Mouse (Mus musculus) right cerebral cortex, adult 2 months (tissue): ENCODE data around the gene Lmnb2.

Experiments used
- DNase-seq, 2 experiments: peaks; one replicate each; pipeline ENCODE4 v3.0.0; 2021 to 2022; ENCODE audit warnings: low spot score in 2 of 2

The Lmnb2 gene

DNA sequence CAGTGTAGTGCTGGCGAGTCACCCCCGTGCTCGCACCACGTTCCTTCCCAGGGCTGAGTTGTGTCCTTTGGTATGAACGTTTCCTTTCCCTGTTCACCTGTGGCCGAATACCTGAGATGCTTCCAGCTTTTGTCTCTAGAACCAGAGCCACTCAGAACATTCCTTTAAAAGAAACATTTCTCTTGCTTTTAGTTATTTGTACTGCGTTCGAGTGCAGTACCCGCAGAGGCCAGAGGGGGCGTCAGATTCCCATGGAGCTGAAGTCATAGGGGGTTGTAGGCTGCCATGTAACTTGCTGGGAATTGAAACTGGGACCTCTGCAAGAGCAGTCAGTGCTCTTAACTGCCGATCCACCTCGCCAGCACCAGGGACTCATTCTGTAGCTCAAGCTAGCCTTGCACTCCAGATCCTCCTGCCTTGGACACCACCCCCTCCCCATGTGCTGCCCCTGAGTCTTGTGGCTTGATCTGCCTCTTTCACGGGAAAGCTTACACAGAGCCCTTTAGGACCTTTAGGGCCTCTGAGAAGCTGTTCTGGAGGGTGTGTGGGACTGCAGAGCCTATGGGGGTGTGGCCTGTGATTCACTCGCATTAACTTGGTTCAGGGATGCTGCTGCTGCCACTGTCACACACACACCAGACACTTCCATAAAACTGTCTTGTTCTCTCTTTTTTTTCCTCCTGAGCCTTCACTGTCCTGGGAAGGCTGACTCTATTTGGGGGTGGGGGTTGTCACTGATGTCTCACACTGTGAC, 28.8 kb upstream of the Lmnb2 start:
- DNase-seq: no peak

DNA sequence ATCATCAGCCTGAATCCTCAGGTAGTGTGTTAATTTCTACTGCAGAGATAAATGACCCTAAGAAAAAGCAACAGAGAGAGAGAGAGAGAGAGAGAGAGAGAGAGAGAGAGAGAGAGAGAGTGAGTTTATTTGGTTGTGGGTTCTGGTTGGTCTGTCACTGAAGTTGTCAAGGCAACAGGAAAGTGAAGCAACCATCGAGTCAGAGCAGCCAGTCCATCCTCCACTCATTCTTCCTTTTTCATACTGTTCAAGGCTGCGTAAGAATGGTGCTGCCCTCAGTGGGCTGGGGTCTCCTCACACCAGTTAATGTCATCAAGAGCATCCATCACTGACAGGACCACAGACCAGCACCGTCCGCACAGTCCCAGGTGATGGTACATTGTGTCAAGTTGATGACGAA, 26.2 kb upstream of the Lmnb2 start:
- DNase-seq: no peak

DNA sequence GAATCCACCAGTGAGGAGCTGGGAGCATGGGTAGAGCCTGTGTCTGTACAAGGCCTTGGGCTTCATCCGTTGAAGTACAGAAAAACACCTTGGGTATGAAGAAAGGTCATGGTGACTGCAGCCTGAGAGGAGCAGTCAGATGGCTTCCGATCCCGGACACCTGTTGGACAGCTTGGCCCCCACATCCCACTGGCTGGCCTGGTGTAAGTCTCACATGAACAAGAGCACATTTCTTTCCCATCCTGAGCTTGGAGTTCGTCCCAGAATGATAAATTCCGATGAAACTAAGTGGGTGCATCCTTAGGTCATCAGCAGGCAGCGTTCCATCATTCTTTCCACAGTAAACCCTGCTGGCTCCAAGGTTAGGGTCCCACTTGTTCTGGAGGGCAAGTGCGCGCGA, 25.7 kb upstream of the Lmnb2 start:
- DNase-seq: no peak

DNA sequence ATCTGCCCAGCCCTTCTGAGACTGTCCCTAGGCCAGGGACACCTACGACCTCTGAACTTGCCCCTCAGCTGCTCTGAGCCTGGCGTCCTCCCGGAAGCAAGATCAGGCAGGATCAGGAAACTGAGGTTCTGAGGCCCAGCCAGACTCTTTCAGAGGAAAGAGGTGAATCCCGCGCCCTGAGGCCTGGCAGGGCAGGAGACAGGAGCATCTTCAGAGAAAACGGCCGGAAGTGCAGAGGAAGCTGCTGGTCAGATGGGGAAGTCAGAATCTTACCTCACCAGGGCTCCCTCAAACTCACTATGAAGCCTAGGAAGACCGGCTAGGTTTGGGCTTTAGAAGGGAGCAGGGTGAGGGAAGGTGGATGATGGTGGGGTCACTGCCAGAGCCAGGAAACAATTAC, 24.9 kb upstream of the Lmnb2 start:
- DNase-seq: no peak

DNA sequence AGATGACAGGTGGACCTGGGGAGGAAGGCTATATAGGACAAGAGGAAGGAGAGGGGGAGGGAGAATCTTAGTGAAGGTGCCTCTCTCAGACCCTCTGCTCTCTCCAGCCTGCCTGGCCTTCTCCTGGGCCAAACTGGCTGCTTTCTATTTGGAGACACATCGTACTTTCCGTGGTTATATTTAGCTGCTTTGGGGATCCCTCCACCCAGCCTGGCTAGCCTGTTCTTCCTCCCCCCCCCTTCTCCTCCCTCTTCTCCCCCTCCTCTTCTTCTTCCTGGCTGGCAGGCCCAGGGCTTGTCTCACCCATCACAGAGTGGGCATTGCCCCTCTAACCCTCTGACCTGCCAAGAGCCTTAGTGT, 22.9 kb upstream of the Lmnb2 start:
- no peak for DNase-seq

DNA sequence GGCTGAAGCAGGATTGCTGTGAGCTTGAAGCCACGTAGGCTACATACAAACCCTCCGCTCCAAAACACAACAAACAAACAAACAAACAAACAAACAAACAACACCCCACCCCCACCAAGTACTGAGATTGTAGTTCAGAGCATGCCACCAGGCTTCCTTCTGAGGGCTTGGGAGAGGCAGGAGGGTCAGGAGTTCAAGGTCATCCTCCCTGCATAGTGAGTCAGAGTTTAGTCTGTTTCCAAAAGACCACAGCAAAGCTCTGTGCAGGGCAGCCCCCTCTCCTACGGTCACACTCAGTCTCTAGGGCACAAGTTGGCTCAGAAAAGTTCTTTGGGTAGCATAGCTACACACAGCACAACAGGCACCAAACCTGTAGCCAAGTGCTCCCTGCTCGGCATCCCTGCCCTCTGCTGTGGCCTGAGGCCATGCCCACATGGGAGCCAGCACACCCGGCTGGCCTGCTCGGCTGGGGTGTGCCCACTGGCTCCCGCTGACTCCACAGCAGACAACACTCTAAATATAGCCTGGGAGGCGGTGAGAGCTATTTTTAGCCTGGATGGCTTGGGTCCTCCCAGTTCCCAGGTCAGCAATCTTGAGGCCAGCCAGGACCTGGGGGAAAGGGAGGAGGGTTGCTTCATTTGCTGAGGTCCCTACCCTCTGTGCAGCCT, 22.4 kb upstream of the Lmnb2 start:
- DNase-seq: no peak

DNA sequence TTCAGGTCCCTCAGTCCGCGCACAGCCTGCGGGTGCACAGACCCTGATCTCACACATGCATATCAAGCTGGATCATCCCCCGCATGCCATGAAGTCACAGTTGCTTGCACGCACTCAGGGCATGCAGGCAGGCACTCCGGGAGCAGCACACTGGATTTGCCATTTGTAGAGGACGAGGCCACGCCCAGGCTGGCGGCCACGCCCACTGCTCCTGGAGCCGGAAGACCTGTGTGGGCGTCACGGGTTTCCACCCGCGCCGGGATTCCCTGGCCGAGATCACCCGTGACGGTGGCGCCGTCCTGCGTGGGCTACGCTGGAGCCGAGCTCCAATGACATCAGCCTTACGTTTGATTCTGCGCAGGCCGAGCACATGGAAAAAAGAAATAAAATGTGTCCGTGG, 21.6 kb upstream of the Lmnb2 start:
- DNase-seq: peak; percentile 80 to 84

DNA sequence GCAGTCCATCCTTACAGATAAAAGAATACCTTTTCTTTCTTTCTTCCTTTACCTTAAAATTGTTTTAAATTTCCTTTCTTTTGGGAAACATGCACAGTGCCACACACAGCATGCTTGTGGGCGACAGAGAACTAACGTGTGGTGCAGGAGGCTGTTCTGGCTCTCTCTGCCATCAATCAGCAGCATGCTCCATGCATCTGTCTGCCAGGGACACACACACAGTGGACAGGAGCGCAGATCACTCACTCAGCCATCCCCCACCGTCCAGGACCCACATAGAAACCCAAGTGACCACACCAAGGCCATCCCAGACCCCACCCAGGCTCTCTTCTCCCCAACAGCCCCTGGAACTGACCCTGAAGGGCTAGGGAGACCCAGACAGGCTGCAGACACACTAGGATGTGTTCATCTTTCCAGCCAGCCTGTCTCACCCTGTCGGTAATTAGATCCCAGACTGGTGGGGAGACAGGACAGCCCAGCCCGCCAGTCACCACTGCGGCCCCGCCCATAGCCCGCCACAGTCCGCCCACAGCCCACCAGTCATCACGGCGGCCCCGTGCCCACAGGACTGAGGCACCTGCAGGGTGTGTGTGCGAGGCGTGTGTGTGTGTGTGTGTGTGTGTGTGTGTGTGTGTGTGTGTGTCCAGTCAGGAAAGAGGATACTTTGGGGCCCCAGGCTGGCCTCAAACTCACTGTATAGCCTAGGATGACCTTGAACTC, 20.9 kb upstream of the Lmnb2 start:
- no peak for DNase-seq

DNA sequence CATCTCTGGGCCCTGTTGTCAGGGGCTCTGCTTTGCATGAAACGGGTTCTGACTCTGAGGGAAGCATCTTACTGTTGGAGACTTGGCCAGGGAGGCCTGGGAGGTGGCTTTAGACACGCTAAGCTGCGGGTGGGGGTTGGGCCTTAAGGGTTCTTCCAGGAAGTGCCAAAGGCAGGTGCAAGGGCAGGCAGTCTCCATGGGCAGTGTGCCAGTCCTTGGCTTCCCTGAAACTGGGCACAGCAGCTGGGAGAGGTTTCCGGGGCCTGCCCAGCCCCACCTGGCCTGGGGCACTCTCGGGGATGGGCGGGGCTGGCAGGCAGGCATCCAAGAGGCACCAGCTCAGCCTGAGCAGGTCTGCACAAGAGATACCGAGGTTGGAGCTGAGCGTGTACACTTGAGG, 19.6 kb upstream of the Lmnb2 start:
- no peak for DNase-seq

DNA sequence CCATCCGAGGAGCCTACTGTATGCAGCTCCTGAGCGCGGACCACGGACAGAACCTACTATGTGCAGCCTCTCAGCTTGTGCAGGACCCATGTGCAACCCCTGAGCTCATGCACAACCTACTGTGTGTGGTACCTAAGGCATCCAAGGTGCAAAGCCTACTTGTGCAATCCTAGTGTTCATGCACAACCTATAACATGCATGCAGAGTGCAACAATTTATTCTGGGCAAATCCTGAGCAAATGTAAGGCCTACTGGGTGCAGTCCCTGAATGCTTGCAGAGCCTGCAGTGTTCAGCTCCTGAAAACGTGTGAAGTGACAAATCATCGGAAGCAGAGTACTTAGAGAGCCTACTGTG, 18.7 kb upstream of the Lmnb2 start:
- DNase-seq: no peak

DNA sequence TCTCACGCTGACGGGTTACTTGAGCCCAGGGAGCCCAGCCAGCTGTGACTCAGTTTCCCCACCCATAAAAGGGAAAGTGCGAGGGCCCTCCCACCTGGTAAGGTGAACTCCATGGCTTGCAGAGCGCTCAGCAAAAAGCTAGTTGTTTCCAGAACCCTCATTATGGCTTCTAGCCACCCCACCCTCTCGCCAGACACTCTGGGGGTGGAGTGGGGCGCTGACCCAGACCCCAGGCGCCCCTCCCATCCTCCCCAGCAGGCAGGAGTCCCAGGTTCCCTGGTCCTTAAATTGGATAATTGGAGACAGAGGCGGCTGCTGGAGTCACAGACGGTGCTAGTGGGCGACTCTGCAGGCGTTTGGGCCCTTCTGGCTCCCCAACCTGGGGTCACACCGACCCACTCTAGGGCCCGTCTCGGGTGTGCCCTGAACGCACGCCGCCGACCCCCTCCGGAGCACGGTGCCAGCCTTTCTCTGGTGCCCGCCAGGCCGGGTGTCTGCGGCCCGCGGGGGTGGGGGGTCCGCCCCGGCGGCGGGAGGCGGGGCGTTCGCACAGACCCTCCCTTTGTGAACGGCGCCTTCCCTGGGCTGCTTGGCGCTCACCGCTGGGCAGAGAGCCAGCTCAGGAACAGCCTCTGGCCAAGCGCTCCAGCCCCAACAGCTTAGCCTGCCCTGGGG, 18.2 kb upstream of the Lmnb2 start:
- DNase-seq: no peak

DNA sequence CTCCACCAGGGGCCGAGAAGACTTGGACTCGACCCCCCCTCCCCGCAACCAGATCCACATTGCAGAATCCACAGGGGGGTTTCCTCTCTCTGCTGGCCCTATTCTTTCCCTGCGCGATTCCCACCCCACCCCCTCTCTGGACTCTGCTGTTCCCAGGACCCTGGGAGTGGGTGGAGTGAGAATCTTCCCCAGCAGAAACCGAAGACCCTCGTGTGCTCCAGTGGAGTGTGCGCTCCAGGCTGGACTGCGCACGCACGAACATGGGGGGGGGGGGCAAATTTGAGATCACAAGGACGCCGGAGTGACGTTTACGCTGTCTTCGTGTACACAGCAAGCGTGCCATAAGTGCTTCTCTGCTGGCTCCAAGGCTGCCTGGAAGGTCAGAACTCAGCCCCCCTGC, 17.7 kb upstream of the Lmnb2 start:
- DNase-seq: no peak

DNA sequence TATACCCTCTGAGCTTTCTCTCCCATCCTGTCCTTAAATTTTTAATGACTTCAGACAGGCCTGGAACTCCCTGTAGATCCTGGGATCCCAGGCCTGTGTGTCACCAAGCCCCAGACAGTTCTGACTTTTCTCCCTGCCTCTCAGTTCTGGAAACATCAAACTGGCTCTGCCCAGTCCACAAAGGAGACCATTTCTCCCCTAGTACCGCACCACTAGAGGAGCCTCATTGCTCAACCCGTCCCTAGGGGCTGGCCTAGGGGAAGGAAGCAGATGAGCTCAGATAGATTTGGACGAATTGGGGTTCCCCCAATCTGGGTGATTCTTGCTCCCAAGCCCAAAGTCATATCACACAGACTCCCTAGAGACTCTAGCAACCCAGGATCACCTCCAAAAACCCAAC, 17.2 kb upstream of the Lmnb2 start:
- DNase-seq: no peak

DNA sequence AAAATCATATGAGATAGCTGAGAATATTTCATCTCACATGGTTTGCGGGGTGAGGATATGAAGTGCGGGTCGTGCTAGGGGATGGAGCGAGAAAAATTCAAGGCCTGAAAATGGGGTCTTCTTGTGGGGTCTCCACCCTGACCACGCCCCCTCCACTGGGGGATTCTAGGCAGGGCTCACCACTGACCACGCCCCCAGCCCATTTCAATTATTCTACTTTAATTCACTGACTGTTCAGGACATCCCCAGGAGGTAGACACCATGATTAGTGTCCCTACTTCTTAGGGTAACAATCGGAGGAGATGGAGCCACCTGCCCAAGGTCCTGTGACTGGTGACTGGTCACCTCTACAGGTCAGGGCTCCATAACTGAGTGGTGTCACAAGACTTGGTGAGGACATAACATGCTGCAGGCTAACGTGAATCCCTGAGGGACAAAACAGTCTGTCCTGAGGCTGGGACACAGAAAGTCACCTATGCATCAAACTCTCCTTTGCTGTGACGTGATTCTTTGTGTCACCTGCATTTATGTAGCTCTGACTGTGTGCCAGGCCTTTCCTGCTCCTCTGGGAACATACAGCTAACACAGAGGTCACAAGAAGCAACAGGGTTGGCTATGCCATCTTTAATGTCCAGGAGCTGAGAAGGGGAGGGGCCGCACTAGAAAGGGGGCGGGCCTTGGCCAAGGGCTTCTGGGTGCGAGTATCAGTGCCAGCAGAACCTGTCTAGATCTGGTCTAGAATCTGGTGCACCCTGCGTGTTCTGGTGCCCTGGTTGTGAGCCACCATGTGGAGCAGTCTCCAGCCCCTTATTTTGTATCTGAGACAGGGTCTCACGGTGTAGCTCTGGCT, 16.3 kb upstream of the Lmnb2 start:
- no peak for DNase-seq

DNA sequence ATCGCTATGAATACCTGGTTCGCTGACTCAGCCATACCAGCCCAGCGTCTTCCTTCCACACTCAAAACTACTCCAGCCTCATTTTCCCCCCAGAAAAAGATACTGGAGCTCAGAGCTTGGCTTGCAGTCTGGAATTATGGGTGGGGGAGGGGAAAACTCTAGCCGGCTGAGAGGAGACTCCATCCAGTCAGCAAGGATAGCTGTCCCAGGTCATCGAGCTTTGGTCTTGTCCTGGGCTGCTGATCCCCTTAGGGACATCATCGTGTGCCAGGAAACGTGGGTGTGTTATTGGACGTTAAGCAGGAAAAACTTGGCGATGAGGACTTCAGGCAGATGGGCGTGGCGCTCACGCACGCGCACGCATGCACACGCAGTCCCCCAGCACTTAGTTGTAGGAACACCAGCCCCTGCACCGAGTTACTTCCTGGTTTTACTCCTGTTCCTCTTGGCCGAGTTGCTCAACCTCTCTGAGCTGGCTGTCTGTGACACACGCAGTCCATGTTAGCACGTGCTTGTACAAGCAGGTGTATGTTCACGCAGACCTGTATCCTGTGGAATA, 15.5 kb upstream of the Lmnb2 start:
- DNase-seq: no peak

DNA sequence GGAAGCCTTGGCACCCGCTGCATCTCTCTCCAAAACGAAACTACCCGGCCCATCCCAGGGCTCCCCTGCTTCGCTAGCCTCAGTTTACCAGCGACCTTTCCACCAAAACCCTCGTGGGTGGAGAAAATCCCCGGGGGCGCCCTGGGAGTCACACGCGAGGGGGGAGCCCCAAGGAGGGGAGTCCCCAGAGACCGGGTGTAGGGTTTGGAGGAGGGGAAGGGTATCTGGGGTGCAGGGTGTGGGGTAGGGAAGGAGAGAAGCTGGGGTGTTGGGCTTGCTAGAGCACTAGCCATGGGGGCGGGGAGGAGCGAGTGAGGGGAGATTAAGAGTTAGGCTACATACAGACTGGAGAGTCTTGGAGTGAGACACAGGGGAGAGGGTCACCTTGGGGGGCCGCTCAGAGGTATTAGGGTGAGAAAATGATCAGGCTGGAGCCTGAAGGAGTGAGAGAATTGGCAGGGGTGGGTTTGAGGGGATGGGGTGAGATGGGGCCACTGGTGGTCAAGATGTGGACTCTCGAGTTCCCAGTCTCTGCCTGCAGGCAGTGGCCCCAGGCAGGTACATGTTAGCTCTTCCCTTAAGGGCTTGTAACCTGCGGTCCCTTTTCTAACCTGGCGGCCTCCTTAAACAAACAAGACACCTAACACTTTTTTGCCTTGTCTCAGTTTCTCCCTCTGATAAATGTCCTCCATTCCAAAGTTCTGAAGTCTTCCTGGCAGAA, 14.8 kb upstream of the Lmnb2 start:
- DNase-seq: no peak

DNA sequence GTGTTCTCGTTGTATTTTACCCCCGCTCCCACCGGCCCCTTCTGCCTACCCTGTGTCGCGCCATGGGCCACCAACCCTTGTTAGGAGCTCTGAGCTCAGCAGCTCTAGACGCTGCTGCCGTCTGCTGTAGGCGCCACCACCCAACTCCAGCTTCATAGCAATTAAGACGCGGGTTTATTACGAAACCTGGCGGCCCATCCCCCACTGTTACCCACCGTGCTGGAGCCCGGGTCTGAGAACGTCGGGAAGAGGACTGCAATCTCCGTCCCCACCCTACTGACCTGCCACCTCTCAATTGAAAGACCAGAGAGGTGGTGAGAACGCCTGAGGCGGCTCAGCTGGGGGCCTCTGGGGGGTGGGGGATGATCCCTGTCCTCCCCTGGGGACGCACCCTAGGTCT, 14.2 kb upstream of the Lmnb2 start:
- DNase-seq: peak in 1 of 2 experiments; percentile 26

DNA sequence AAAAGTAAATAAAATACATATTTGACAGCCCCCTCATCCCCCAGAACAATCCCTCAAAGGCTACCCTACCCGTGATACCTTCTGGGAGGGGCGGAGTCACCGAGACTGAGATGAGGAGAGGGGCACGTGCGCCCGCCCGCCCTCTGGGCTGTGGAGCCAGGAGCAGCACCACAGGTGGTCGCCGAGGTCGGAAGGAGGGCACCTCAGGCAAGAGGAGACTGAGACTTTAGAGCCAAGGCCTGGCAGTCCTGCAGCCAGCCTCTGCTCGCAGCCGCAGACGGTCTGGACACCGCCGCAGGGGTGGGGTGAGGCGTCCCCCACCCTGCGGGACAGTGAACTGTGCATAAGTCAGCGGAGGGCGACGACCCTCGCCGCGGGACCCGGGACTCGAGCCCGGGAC, 13.7 kb upstream of the Lmnb2 start:
- no peak for DNase-seq

DNA sequence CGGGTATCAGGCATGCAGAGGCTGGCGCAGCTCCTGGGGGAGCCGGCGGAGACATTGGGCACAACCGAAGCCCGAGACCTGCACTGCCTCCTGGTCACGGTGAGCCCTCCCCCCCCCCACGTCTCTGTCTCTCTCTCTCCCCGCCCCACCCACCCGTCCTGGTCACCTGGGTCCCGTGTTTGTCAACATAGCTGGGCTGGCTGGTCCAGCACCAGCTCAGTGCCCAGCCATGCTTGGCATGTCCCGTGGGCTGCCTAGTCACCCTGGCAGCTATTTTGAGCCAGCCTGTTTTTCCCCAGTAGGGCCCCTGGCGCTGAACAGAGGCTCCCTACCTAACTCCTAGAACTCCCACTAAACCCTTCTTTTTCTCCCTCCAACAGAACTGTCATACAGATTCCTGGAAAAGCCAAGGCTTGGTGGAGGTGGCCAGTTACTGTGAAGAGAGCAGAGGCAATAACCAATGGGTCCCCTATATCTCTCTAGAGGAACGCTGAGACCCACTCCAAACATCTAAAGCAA, 13.2 kb upstream of the Lmnb2 start:
- DNase-seq: no peak

DNA sequence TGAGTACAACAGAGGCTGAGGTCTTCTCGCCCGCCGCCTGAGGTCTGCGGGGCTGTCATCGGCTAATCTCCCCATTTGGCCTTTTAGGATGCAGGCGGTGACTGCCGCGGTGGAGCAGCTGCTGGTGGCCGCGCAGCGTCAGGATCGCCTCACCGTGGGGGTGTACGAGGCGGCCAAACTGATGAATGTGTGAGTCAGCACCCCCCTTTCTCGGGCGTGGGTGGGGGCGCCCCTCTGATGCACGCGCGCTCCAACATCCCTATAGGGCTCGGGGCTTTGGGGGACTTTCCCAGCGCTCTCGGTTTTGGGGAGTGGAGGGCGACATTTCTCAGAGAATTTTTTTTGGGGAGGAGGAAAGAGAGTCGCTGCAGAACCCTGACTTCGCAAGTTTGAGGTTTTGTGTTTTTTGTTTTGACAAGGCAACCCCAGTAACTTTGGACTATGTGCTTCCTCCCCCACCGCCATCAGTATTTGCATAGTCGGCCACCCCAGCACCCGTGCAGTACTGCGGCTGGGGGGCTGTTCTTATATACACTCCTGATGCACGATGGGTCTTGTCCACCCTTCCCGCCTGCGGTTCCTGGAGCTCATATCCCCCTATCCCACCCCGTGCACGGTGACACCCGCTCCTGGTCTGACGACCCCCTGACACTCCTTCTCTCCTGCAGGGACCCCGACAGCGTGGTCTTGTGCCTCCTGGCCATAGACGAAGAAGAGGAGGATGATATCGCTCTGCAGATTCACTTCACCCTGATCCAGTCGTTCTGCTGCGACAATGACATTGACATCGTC, 12.5 kb upstream of the Lmnb2 start:
- DNase-seq: peak; percentile 64 to 74
